Mouse (Mus musculus) midbrain, embryonic 13.5 days (tissue): Measurements from ENCODE around the gene Taar5. TPM values are rescaled to one million over a fixed set of nuclear protein-coding genes. Genes with fewer than 3 reads are reported as not detected.

Source experiments
- polyA plus RNA-seq: library from polyadenylated mRNA; unstranded; fragments of >200 nt; fragmentation: Nextera tagmentation; extraction: Ambion mirVana; gene quantifications from 2 replicates; pipeline ENCODE4 v1.2.1, GENCODE M21; 2015

The Taar5 gene
- polyA plus RNA-seq, 1 experiment from 2014 or later: not detected

Other genes starting within 250 kb of the Taar5 start
- 113 and 114 TPM in 2 replicates for gene Rps12, start 183.4 kb upstream of the Taar5 start, polyA plus RNA-seq
- 15.3 and 20.6 TPM in 2 replicates for gene Slc18b1, start 173.7 kb upstream of the Taar5 start, polyA plus RNA-seq
- gene Vnn3, start 119.2 kb upstream of the Taar5 start, polyA plus RNA-seq: not detected in 2 replicates
- 0.19 and 0.21 TPM in 2 replicates for gene Vnn1, start 76.0 kb upstream of the Taar5 start, polyA plus RNA-seq
- gene Taar1, start 50.4 kb upstream of the Taar5 start, polyA plus RNA-seq: not detected in 2 replicates
- not detected in 2 replicates for gene Taar2, start 32.1 kb upstream of the Taar5 start, polyA plus RNA-seq
- not detected in 2 replicates for gene Taar3, start 21.1 kb upstream of the Taar5 start, polyA plus RNA-seq
- gene Taar4, start 10.2 kb upstream of the Taar5 start, polyA plus RNA-seq: not detected in 2 replicates
- not detected in 2 replicates for gene Taar6, start 14.9 kb downstream of the Taar5 start, polyA plus RNA-seq
- gene Taar7a, start 22.8 kb downstream of the Taar5 start, polyA plus RNA-seq: not detected in 2 replicates
- gene Taar7b, start 29.2 kb downstream of the Taar5 start, polyA plus RNA-seq: not detected in 2 replicates
- gene Taar7d, start 56.5 kb downstream of the Taar5 start, polyA plus RNA-seq: not detected in 2 replicates
- not detected in 2 replicates for gene Taar7e, start 66.9 kb downstream of the Taar5 start, polyA plus RNA-seq
- gene Taar7f, start 78.8 kb downstream of the Taar5 start, polyA plus RNA-seq: not detected in 2 replicates
- not detected in 2 replicates for gene Taar8a, start 105.8 kb downstream of the Taar5 start, polyA plus RNA-seq
- not detected in 2 replicates for gene Taar8b, start 121.6 kb downstream of the Taar5 start, polyA plus RNA-seq
- gene Taar8c, start 131.2 kb downstream of the Taar5 start, polyA plus RNA-seq: not detected in 2 replicates
- not detected in 2 replicates for gene Taar9, start 138.8 kb downstream of the Taar5 start, polyA plus RNA-seq
- 220 and 254 TPM in 2 replicates for gene Stx7, start 178.6 kb downstream of the Taar5 start, polyA plus RNA-seq